In genomic region chr16:93682689-93683507, GRCm38 (mm10) we compare ENCODE assay signal across 8 mouse cellular contexts. TPM values are rescaled to one million over a fixed set of nuclear protein-coding genes. Genes with fewer than 3 reads are reported as not detected.
DNase-seq lines count a peak whose midpoint lies in the region; ATAC-seq and TF ChIP-seq lines count a peak whose summit lies in the region.

Gene Cbr3, plus strand, starts transcription at chr16:93683215.

- peak within 1 kb of the TSS; percentile 53 for H3K4me3 ChIP-seq in forebrain, embryonic 10.5 days
- H3K4me3 ChIP-seq in heart, embryonic 13.5 days: peak within 1 kb of the TSS; percentile 55
- peak within 1 kb of the TSS; percentile 50 for H3K4me3 ChIP-seq in kidney, postnatal 0 days (replicated peaks; ENCODE audit: low read depth, low read length)
- H3K4me3 ChIP-seq in liver, embryonic 12.5 days: peak within 1 kb of the TSS; percentile 54
- H3K4me3 ChIP-seq in stomach, embryonic 14.5 days (ENCODE audit: low read depth, low read length): peak within 1 kb of the TSS; percentile 39

- peaks cover 21% of the 10 kb centered on the region for H3K4me1 ChIP-seq in forebrain, embryonic 10.5 days
- H3K4me1 ChIP-seq in heart, embryonic 13.5 days: peaks cover 25% of the 10 kb centered on the region
- peaks cover 8% of the 10 kb centered on the region for H3K4me1 ChIP-seq in kidney, postnatal 0 days (replicated peaks; ENCODE audit: insufficient read depth, low read length)
- peaks cover 15% of the 10 kb centered on the region for H3K4me1 ChIP-seq in liver, embryonic 12.5 days
- H3K4me1 ChIP-seq in stomach, embryonic 14.5 days (ENCODE audit: control insufficient read depth, insufficient read depth, low read length): peaks cover 10% of the 10 kb centered on the region; the same call in 1 of the 2 replicates

- peak within 1 kb of the TSS; percentile 78 for H3K4me2 ChIP-seq in heart, embryonic 13.5 days
- H3K4me2 ChIP-seq in kidney, postnatal 0 days (ENCODE audit: low read length): peak within 1 kb of the TSS; percentile 89
- peak within 1 kb of the TSS; percentile 74 for H3K4me2 ChIP-seq in liver, embryonic 12.5 days
- peak within 1 kb of the TSS; percentile 85 for H3K4me2 ChIP-seq in stomach, embryonic 14.5 days (replicated peaks; ENCODE audit: low read depth, low read length)

- peak; percentile 70 for TF ChIP-seq CTCF in kidney, postnatal 0 days (IDR thresholded peaks at IDR 0.05; ENCODE audit: low read depth)

- under 1% methylated on average over 63 of the region's 63 CpGs for WGBS in forebrain, embryonic 10.5 days
- WGBS in heart, embryonic 13.5 days: 1% methylated on average over 63 of the region's 63 CpGs
- WGBS in kidney, postnatal 0 days: under 1% methylated on average over 63 of the region's 63 CpGs
- 2% methylated on average over 63 of the region's 63 CpGs for WGBS in liver, embryonic 12.5 days (ENCODE audit: insufficient replicate concordance)
- under 1% methylated on average over 63 of the region's 63 CpGs for WGBS in stomach, embryonic 14.5 days

- H3K27ac ChIP-seq in forebrain, embryonic 10.5 days: no peak within 1 kb of the TSS
- H3K27ac ChIP-seq in heart, embryonic 13.5 days (replicated peaks): no peak within 1 kb of the TSS
- 0 out of 2 replicates have a peak within 1 kb of the TSS, but pooled peaks have one; percentile 43 for H3K27ac ChIP-seq in kidney, postnatal 0 days
- no peak within 1 kb of the TSS for H3K27ac ChIP-seq in liver, embryonic 12.5 days
- no peak within 1 kb of the TSS for H3K27ac ChIP-seq in stomach, embryonic 14.5 days (ENCODE audit: low read length)

- peaks cover 62% of the 10 kb centered on the region for H3K27me3 ChIP-seq in forebrain, embryonic 10.5 days (ENCODE audit: poor library complexity, severe bottlenecking)
- H3K27me3 ChIP-seq in heart, embryonic 13.5 days (replicated peaks): peaks cover 75% of the 10 kb centered on the region
- peaks cover 15% of the 10 kb centered on the region; the same call in 1 of the 2 replicates for H3K27me3 ChIP-seq in kidney, postnatal 0 days (ENCODE audit: insufficient read depth, low read length)
- H3K27me3 ChIP-seq in liver, embryonic 12.5 days (replicated peaks): peaks cover 77% of the 10 kb centered on the region
- peaks cover 11% of the 10 kb centered on the region; the same call in 1 of the 2 replicates for H3K27me3 ChIP-seq in stomach, embryonic 14.5 days (ENCODE audit: control insufficient read depth, insufficient read depth, low read length)

- no peaks in the 10 kb centered on the region for H3K36me3 ChIP-seq in forebrain, embryonic 10.5 days (replicated peaks)
- H3K36me3 ChIP-seq in heart, embryonic 13.5 days: no peaks in the 10 kb centered on the region
- H3K36me3 ChIP-seq in kidney, postnatal 0 days (ENCODE audit: insufficient read depth, low read length): no peaks in the 10 kb centered on the region
- no peaks in the 10 kb centered on the region for H3K36me3 ChIP-seq in liver, embryonic 12.5 days
- H3K36me3 ChIP-seq in stomach, embryonic 14.5 days (ENCODE audit: control insufficient read depth, insufficient read depth, low read length): no peaks in the 10 kb centered on the region

- peak within 1 kb of the TSS; percentile 71 for H3K9ac ChIP-seq in heart, embryonic 13.5 days
- peak within 1 kb of the TSS; percentile 60 for H3K9ac ChIP-seq in kidney, postnatal 0 days (ENCODE audit: low read depth, low read length)
- peak within 1 kb of the TSS; percentile 27; the same call in 1 of the 2 replicates for H3K9ac ChIP-seq in liver, embryonic 12.5 days
- H3K9ac ChIP-seq in stomach, embryonic 14.5 days (replicated peaks; ENCODE audit: low read depth, low read length): peak within 1 kb of the TSS; percentile 19; the same call in 1 of the 2 replicates

- H3K9me3 ChIP-seq in forebrain, embryonic 10.5 days: 0 out of 2 replicates have a peak, but pooled peaks cover 9% of the 10 kb centered on the region
- no peaks in the 10 kb centered on the region for H3K9me3 ChIP-seq in heart, embryonic 13.5 days
- no peaks in the 10 kb centered on the region for H3K9me3 ChIP-seq in kidney, postnatal 0 days (replicated peaks; ENCODE audit: low read length)
- H3K9me3 ChIP-seq in liver, embryonic 12.5 days (replicated peaks): peaks cover 4% of the 10 kb centered on the region
- no peaks in the 10 kb centered on the region for H3K9me3 ChIP-seq in stomach, embryonic 14.5 days (ENCODE audit: control insufficient read depth, low read depth, low read length)

- peak; percentile 83 to 84 for DNase-seq in B cell, adult 2 months
- DNase-seq in brain, adult 2 months (ENCODE audit: low read depth, low spot score): peak; percentile 81
- DNase-seq in forebrain, embryonic 10.5 days (ENCODE audit: extremely low spot score, low spot score): peak; percentile 57
- peak; percentile 82 for DNase-seq in kidney, postnatal 0 days (ENCODE audit: low spot score)
- peak; percentile 75 for DNase-seq in naive thymus-derived CD4-positive, alpha-beta T cell, adult 2 months (ENCODE audit: low read depth)

- ATAC-seq in heart, embryonic 13.5 days (ENCODE audit: extremely low read depth, insufficient number of reproducible peaks, low FRiP score, low TSS enrichment): no peak
- peak; percentile 82 for ATAC-seq in kidney, postnatal 0 days (replicated peaks; ENCODE audit: low FRiP score, low read depth)
- ATAC-seq in liver, embryonic 12.5 days: peak; percentile 57
- ATAC-seq in stomach, embryonic 14.5 days (ENCODE audit: insufficient number of reproducible peaks, insufficient read depth, low FRiP score, low read depth): peak; percentile 84

RNA-seq across cellular contexts. Expression of gene Cbr3, which starts in this region (rescaled TPM):
- 0.62 and 0.92 TPM in 2 replicates for polyA plus RNA-seq in forebrain, embryonic 10.5 days (2016; fragmentation: Nextera tagmentation; extraction: Ambion mirVana)
- polyA plus RNA-seq in heart, embryonic 13.5 days (2015; fragmentation: Nextera tagmentation; extraction: Ambion mirVana): 0.59 and 0.70 TPM in 2 replicates
- 8.6 and 9.6 TPM in 2 replicates for polyA plus RNA-seq in kidney, postnatal 0 days (2015; fragmentation: Nextera tagmentation; extraction: Ambion mirVana)
- polyA plus RNA-seq in liver, embryonic 12.5 days (2016; fragmentation: Nextera tagmentation; extraction: Ambion mirVana): 0.11 and 0.37 TPM in 2 replicates
- polyA plus RNA-seq in stomach, embryonic 14.5 days (2014; fragmentation: Nextera tagmentation; extraction: Ambion mirVana): 13.8 and 15.1 TPM in 2 replicates

Comparison
In these comparisons a context has a peak if more than half of its experiments do, and no peak if none do; other contexts are left out.
1. Peak in DNase-seq and H3K4me3 ChIP-seq in forebrain, embryonic 10.5 days; RNA of the gene not detected or under 1 TPM.
2. Peak in ATAC-seq, H3K4me3 ChIP-seq, H3K9ac ChIP-seq and H3K4me2 ChIP-seq in liver, embryonic 12.5 days; RNA of the gene not detected or under 1 TPM.
3. H3K9ac ChIP-seq: peak in every context shown above with its lines; median percentile 71 in heart, embryonic 13.5 days; 60 in kidney, postnatal 0 days; 27 in liver, embryonic 12.5 days; 19 in stomach, embryonic 14.5 days.